Mouse (Mus musculus) large intestine, adult 2 months (tissue): ENCODE results near the gene Phyhd1. TPM values are rescaled to one million over a fixed set of nuclear protein-coding genes. Genes with fewer than 3 reads are reported as not detected.

ENCODE experiments used
- DNase-seq: peaks from one replicate; pipeline ENCODE4 v3.0.0-alpha.2; 2012; ENCODE audit warnings: low read depth, low spot score
- WGBS: fragments of 180-500 bp; shearing (Covaris S2); methylation state at CpG from one replicate; pipeline ENCODE4 v1.1.7; 2018; 5-methylcytosine and 5-hydroxymethylcytosine counted together
- polyA plus RNA-seq: library from polyadenylated mRNA; depleted of rRNA; stranded (reverse); fragments of >200 nt; gene quantifications from 2 replicates; pipeline ENCODE4 v1.2.3, GENCODE M21; 2012

Gene Phyhd1
- polyA plus RNA-seq, 1 experiment = 9.5 TPM

DNA sequence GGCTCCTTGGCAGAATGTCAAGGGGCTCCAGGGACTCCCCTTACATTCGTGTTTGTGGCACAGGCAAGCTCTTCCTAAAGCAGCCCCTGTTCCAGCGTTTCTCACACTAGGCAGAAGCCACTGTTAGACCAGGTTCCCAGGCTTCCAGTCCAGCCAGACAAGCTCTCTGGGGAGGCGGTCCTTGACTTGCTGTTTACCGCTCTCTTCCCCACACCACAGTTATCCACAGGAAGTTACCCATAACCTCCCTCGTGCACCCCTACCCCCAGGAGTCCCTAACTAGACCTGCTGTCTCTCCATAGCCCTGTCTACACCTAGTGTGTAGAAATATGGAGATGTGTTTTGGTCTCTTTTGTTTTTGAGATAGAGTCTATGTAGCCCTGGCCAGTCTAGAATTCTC is 12.2 kb upstream of the Phyhd1 start:
- WGBS = 60% methylated on average over 5 of the region's 5 CpGs
- no peak for DNase-seq

GRCm38 (mm10) chr2:30255631-30256395 is 10.2 kb upstream of the Phyhd1 start:
- 97% methylated on average over 42 of the region's 42 CpGs for WGBS
- DNase-seq = no peak

- DNase-seq = no peak
- 95% methylated on average over 30 of the region's 30 CpGs for WGBS
These were observed 9.2 kb upstream of the Phyhd1 start for GRCm38 (mm10) chr2:30256616-30257350.

DNA sequence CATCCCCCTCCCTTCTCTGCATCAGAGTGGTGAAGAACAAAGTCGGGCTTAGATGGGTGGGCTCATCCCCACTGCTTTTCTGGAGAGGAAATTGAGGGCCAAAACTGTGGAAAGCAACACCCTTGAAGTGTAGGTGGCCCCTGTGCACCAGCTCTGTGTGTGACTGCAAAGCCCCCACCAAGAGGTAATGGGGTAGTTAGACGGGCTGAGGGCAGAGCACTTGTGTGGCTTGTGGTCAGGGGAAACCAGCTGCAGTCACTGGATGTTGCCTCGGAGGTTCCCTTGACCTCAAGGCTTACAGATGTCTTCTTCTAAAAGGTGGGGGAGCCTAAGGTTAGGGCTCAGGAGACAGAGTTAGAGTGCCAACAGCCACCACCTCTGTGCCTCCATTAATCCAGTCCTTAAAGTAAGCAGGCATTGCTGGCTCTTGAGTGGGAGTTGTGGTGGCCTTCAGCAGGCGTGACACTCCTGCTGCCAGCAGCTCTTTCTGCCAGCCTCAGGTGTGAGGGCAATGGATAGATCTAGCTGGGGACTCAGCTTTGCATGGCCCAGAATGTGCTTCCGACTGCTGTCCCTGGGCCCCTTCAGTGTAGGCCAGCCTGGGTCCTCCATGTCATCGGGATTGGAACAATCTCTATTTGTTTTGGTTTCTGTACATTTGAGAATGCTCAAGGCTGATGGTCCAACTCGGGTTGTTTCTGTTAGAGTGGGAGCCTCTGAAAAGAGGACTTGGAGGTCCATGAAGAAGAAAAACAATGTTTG is 8.1 kb upstream of the Phyhd1 start:
- no peak for DNase-seq
- 67% methylated on average over 7 of the region's 7 CpGs for WGBS

GRCm38 (mm10) chr2:30258600-30258999 is 7.4 kb upstream of the Phyhd1 start:
- WGBS = 74% methylated on average over 4 of the region's 4 CpGs
- DNase-seq = no peak

DNA sequence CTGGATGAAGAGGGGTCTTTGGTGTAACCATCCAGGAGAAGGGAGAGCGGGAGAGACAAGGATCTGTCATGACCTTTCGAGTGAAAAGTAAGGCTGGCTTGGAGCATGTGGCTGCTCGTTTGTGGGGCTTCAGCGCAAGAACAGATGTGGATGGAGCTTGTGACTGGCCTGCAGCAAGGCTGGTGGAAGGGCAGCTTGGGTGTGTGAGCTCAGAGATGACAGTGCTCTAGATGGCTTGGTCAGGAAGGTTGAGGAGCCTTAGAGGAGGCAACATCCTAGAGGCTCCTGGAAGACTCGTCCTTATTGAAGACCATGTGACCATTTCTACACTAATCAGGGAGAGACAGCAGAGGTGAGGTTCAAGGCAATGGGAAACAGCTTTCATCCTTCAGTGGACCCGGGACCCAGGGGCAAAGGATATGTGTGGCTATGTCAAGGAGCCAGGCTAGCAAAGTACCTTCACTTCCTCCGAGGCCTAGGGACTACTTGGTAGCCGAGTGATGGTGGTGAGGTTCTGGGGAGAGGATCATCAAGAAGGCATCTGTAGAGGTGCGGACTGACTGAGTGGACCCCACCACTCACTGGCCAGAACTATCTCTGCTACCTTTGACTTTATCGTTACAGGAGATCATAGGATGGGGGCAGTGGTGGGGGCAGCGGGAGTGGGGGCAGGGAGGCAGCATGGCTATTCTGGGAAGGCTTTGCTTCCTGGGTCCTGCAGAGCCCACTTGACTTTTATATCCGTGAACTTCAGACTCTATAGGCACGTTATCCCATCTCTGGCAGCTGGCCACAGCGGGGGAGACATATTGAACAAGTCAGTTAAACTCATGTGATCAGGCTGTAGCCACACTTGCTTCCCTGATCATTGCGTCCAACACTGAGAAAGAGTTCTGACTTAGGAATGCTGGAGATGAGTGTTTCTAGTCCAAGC is 6.6 kb upstream of the Phyhd1 start:
- WGBS = 77% methylated on average over 15 of the region's 15 CpGs
- DNase-seq = no peak

DNA sequence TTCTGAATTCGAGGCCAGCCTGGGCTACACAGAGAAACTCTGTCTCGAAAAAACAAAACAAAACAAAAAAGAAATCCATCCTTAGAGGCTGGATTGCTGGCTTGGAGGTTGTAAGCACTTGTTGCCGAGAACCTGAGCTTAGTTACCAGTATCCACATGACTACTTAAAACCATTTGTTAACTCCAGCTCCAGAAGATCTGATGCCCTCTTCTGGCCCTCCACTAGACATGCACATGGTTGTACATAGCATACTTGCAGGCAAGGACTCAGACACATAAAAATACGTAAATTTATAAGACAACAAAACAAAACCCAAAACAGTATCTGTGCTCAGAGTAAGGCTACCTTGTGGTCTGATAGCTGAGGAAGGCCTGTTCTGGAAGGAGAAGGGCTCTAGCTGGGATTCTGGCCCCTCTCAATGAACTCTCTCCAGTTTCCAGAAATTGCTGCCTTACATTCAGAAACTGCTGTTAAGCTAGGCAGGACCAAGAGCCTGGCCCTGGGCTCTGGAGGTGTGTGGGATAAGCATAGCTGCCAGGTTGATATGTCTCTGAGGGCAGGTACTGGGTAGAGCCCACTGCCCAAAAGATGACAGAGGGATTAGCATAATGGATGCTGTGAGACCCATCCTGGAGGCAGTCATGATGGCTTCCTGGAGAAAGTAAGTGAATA is 4.8 kb upstream of the Phyhd1 start:
- 84% methylated on average over 4 of the region's 4 CpGs for WGBS
- no peak for DNase-seq

DNA sequence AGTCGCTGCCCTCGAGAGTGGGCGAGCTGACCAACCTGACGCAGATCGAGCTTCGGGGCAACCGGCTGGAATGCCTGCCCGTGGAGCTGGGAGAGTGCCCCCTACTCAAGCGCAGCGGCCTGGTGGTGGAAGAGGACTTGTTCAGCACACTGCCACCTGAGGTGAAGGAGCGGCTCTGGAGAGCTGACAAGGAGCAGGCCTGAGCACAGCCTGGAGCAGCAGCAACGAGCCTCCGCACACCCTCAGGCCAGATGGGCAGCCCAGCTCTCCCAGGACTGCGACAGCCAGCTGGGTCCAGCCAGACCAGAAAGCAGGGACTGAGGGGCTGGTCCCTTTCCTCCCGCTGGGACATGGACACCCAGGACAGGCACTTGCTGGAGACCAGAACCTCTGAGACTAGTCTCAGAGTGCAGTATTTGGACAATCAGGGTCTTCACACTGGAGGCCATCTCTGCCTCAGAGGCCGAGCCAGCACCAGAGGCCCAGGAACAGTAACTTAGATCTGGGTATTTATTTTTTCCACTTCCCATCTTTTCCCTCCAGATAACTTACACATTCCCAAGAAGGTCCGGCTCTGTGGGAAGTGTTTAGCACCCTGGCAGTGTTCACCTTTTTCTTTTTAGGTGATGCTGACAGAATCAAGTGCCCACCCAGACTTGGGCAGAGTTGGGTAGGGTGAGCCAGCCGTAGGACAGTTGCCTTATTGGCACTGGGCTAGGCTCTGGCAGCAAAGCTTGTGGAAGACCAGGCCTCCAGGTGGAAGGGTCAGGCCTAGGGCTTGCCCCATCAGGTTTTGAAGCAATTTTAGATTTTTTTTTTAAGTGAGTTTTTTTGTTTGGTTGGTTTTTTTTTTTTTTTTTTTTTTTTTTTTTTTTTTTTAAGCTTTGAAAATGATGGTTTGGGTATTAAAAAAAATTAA is 3.8 kb upstream of the Phyhd1 start:
- DNase-seq = no peak
- 88% methylated on average over 18 of the region's 18 CpGs for WGBS

DNA sequence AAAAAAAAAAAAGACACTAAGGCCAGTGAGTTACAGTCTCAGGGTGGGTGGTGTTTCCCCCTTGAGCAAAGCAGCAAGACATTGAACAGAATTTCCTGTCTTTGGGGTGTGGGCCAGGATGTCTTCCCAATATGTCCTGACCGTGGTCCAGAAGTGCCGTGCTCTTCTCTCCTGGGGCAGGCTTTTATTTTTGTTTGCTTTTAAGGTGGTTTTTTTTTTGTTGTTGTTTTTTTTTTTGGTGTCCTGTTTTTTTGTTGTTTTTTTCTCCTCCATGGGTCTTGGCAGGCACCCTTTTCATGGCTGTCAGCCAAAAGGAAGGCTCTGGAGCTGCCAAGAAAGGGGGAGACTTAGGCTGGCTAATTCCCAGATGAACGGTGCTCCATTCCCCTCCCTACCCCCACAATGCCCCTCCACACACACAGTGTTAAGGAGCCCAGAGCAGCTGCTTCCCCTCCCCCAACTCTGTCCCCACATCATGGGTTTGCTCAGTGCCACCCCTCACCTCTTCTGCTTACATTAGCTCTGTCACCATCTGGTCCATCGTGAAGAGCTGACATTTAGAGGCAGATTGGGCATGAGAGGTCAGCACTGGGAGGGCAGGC is 3.1 kb upstream of the Phyhd1 start:
- no peak for DNase-seq
- 37% methylated on average over 4 of the region's 4 CpGs for WGBS

DNA sequence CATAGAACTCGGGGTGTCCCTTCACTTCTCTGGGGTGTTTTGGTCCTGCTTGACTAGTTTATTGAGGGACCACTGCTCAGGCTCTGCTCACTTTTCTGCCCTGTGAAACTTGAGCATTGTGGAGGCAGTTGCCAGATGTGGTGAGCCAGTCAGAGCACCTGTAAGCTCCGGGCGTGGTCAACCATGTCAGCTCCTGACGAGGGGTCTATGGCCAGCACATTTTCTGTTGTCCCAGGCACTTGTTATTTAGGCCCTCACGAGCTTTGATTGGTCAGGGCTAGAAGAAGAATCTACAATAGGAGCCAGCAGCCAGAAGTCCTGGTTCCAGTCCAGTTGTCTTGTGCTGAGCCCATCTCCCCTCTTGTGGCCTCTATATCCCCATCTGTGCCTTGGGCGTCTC is 2.2 kb upstream of the Phyhd1 start:
- WGBS = 83% methylated on average over 6 of the region's 6 CpGs

GRCm38 (mm10) chr2:30264671-30265519 is 1.1 kb upstream of the Phyhd1 start:
- DNase-seq = no peak
- 32% methylated on average over 7 of the region's 7 CpGs for WGBS

More for the DNA sequence above, 2.2 kb upstream of the Phyhd1 start:
- no peak for DNase-seq

DNA sequence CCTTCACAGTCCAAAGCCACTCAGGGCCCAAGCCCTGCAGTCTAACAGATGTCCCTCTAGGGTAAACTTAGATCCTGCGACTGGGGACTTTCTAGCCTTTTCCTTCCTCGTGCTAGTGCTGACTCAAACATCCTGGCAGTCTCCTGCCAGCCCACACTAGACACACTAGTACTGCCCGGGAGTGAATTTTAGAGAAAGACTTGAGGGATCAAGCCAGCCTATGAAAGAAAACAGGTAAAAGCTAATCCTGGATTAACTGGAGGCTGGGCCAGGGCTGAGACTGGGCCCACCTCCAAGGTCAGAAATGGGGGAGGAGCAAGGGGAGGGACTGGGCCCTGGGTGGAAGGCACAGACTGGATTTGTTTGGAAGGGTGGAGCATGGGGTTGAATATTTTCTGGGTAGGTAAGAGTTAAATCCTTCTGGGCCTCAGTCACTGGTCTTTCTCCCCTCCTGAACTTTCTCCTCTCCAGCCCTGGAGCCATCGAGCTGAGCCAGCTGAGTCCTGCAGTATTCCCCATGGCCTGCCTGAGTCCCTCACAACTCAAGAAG is 464 bp downstream of the Phyhd1 start:
- no peak for DNase-seq
- 7% methylated on average over 4 of the region's 4 CpGs for WGBS

DNA sequence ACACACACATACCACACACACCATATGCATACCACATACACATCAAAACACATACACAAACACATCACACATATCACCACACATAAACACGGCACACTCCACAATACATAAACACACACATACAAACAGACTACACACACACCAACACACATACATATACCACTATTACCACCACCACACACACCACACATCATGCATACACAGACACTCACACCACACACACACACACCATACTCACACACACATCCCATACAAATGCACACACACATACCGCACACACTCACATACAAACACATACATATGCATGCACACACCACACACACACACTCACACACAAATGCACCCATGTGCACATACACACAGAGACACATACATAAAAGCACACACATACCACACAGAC is 1.5 kb downstream of the Phyhd1 start:
- 88% methylated on average over 2 of the region's 2 CpGs for WGBS
- DNase-seq = no peak

DNA sequence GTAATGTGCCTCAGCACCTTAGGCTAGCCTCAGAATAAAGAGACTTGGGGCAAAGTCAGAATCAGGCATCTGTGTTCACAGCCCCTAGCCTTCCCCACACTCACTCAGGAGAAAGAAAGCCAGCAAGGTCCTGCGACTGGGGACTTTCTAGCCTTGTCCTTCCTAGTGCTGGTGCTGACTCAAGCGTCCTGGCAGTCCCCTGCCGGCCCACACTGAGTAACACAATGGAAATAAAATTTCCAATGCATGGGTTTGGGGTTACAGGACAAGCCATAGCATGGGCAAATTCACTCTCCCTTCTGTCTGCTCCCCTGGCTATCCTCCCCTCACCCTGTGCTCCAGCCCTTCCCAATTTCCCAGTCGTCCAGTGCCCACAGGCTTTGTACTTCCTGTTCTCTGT is 2.4 kb downstream of the Phyhd1 start:
- WGBS = 74% methylated on average over 4 of the region's 4 CpGs

DNA sequence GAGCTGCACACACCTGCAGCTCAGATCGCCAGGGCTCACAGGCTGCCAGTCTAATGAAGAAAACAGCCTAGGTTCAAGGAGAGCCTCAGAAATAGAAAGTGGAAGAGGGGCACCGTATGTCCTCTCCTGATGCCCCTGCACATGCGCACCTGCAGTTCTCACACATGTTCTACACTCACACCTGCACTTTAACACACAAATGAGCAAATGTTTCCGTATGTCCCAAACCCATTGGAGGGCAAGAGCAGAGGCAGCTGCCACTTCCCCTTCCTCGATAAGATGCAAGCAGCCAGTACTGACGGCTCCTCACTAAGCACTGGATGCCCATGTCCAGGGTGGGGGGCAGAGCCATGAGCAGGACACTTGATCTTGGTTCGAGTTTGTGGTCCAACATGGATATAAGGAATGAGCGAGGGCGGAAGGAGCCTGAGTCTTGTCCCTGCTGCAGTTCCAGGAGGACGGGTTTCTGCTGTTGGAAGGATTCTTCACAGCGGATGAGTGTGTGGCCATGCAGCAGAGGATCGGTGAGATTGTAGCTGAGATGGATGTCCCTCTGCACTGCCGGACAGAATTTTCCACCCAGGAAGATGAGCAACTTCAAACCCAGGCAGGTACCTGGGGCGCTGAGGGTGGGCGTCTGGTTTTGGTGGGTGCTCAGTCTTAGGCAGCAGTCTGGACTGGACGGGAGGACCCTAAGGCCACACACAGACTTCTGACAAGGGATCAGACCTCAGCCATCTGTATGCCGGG is 3.4 kb downstream of the Phyhd1 start:
- 81% methylated on average over 17 of the region's 17 CpGs for WGBS
- DNase-seq = no peak

More for the DNA sequence above, 2.4 kb downstream of the Phyhd1 start:
- DNase-seq = no peak

GRCm38 (mm10) chr2:30270134-30270533 is 4.1 kb downstream of the Phyhd1 start:
- WGBS = 0% methylated on average over 1 of the region's 1 CpGs
- DNase-seq = no peak
